Mouse (Mus musculus) left cerebral cortex, postnatal 10 days (tissue): ENCODE results near the gene Hist1h2ai. TPM values are rescaled to one million over a fixed set of nuclear protein-coding genes. Genes with fewer than 3 reads are reported as not detected.
"Not testable (repeated sequence)": the region's sequence is repeated elsewhere in the genome, so short reads cannot be mapped to it uniquely, and the experiment has no call there.

Experiments
- DNase-seq, 2 experiments: peaks; one replicate each; pipeline ENCODE4 v3.0.0; 2021 to 2022; ENCODE audit warnings: low spot score in 2 of 2, mixed read lengths in 1 of 2; ENCODE audit errors: extremely low spot score in 1 of 2
- intact Hi-C: fragments of 180-260 bp; cut with DNase I; formaldehyde crosslinking; loops from one replicate; pipeline ENCODE4 v1.15.1; 2025
- total RNA-seq, 2 experiments: library from RNA; stranded (reverse); gene quantifications; 2 replicates each; pipeline ENCODE4 v1.2.3; 2021

Hist1h2ai gene
- total RNA-seq, 2 experiments from 2014 or later = 68.4 to 76.2 TPM

- no peak for DNase-seq
- intact Hi-C loops = no loop called here
Observed at GRCm38 (mm10) chr13:21722373-21722925, 6.2 kb downstream of the Hist1h2ai start.

- no peak for DNase-seq
- intact Hi-C loops = no loop called here
Observed at GRCm38 (mm10) chr13:21722993-21723836, 7.0 kb downstream of the Hist1h2ai start.

DNA sequence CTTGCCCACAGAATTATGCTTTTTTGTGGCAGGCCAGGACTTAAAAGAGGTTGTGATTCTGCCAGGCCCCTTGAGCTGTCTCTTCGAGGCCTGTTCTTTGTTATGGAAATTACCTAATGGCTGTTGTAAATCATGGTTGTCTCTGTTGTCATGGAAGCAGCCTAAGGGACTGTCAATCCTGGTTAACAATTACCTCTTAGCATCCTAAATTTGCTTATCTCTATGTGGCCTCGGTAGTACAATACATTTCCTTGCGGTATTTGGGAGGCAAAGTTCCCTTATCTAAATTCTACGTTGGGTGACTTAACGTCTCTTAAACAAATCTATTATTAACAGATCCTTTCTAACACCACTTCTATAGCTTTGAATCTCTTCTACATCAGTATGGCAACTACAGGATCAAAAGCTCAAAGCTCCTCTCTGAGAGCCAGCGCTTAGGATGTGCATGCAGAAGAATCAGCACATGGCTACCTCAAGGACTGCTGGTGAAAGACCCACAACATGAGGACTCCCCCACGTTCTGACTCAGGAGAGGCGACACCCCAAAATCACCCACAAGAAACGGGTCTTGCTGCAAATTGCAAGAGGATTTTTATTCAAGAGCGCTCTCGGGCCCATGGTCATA, 11.8 kb downstream of the Hist1h2ai start:
- no peak for DNase-seq
- intact Hi-C loops = no loop called here

GRCm38 (mm10) chr13:21729544-21729943, 13.3 kb downstream of the Hist1h2ai start:
- intact Hi-C loops = no loop called here
- DNase-seq = no peak

GRCm38 (mm10) chr13:21733466-21733865, 17.2 kb downstream of the Hist1h2ai start:
- no peak for DNase-seq
- intact Hi-C loops = no loop called here

DNA sequence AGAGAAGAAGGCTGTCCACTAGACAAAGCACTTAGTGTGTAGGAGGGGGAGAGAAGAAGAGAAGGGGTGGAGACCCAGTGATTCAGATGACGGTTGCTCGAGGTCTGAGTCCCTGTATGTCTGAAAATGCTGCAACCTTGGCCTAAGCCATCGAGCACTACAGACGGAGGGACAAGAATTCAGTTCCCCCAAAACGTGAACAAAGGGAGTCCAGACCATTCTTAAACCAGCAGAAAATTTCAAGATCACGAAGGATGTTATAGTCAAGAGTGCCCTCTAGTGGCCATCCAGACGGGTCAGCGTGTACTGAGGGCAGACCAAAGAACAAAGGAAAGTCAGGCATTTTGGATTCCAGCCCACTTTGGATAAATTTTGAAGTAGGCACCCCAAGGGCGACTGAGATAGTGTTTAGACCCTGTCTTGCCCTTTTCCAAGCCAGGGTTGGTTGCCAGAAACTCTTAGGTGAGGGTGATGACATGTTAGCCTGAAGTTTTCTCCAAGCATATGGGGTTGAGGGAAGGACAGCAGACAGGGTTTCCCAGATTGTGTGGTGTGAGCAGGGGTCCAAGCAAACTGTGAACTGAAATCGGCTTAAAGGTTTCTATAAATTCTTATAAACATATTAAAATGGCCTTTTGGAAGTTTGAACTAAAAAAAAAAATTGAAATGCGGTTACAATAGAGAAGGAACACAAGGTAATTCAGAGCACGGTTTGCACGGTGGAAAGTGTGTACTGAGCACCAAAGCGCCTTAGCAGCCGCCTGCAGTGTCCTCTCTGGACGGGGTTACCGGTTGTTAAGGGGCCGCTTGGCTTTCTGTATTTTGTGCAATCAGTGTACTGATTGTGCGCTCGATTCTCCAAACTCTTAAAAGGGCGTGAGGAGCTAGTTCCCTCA, 18.0 kb downstream of the Hist1h2ai start:
- DNase-seq = peak; percentile 77 to 79
- intact Hi-C loops = loop anchor here (2.0 kb wide), 1 partner anchor 19 kb away; no protein-coding TSS in a partner anchor

GRCm38 (mm10) chr13:21734906-21735767, 18.9 kb downstream of the Hist1h2ai start, which contains the start of gene Hist1h4j:
TSS of gene Hist1h4j (plus strand) at chr13:21735064.
- intact Hi-C loops = loop anchor here (2.0 kb wide), 1 partner anchor 20 kb away; no protein-coding TSS in a partner anchor
- peak; percentile 77 to 86 for DNase-seq

GRCm38 (mm10) chr13:21745006-21745405, 28.8 kb downstream of the Hist1h2ai start:
- DNase-seq = no peak
- intact Hi-C loops = no loop called here

- no peak for DNase-seq
- intact Hi-C loops = no loop called here
Observed at GRCm38 (mm10) chr13:21749387-21750158, 33.4 kb downstream of the Hist1h2ai start.

DNA sequence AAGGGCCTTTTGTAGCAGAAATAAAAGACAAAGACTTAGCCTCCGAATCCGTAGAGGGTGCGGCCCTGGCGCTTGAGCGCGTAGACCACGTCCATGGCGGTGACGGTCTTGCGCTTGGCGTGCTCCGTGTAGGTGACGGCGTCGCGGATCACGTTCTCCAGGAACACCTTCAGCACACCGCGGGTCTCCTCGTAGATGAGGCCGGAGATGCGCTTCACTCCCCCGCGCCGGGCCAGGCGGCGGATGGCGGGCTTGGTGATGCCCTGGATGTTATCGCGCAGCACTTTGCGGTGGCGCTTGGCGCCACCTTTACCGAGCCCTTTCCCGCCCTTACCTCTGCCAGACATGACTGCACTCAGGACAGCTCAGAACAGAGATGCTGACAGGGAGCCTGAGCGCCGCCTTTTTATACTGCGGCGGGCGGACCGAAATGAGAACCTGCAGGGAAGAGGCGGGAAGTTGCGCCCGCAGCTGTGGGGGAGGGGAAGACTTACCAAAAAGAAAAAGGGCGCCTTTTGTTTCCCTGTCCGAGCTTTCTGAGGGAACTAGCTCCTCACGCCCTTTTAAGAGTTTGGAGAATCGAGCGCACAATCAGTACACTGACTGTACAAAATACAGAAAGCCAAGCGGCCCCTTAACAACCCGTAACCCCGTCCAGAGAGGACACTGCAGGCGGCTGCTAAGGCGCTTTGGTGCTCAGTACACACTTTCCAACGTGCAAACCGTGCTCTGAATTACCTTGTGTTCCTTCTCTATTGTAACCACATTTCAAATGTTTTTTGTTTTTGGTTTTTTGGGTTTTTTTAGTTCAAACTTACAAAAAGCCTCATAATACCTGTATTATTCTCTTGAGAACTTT, 34.2 kb downstream of the Hist1h2ai start, which contains the start of gene Hist1h4k:
Gene Hist1h4k, minus strand, starts transcription at position 347 of the 859 bp plus-strand sequence.
- peak; percentile 92 to 94 for DNase-seq
- intact Hi-C loops = not testable (repeated sequence)

- intact Hi-C loops = no loop called here
- no peak for DNase-seq
Observed at GRCm38 (mm10) chr13:21751417-21751816, 35.2 kb downstream of the Hist1h2ai start.

GRCm38 (mm10) chr13:21751827-21752226, 35.6 kb downstream of the Hist1h2ai start:
- intact Hi-C loops = no loop called here

DNA sequence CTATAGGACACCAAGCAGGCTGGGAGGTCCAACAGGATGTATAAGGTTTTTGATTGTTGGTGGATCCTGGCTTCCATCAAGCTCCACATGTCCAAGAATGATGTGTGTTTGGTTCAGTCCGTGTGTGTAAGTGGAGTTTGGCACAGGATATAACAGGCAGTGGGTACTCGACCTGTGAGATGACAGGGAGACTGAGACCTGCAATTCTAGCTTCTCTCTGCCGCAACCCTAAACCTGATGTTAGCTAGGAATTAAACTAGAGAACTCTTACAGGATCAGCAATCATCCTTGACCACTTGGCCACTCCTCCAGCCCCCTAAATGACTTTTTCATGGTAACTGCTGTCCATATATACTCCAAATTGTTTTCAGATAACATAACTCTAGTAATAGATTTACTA, 36.1 kb downstream of the Hist1h2ai start:
- intact Hi-C loops = no loop called here
- no peak for DNase-seq

More at GRCm38 (mm10) chr13:21751827-21752226, 35.6 kb downstream of the Hist1h2ai start:
- DNase-seq = no peak

GRCm38 (mm10) chr13:21753051-21753523, 36.9 kb downstream of the Hist1h2ai start:
- intact Hi-C loops = no loop called here
- DNase-seq = no peak

DNA sequence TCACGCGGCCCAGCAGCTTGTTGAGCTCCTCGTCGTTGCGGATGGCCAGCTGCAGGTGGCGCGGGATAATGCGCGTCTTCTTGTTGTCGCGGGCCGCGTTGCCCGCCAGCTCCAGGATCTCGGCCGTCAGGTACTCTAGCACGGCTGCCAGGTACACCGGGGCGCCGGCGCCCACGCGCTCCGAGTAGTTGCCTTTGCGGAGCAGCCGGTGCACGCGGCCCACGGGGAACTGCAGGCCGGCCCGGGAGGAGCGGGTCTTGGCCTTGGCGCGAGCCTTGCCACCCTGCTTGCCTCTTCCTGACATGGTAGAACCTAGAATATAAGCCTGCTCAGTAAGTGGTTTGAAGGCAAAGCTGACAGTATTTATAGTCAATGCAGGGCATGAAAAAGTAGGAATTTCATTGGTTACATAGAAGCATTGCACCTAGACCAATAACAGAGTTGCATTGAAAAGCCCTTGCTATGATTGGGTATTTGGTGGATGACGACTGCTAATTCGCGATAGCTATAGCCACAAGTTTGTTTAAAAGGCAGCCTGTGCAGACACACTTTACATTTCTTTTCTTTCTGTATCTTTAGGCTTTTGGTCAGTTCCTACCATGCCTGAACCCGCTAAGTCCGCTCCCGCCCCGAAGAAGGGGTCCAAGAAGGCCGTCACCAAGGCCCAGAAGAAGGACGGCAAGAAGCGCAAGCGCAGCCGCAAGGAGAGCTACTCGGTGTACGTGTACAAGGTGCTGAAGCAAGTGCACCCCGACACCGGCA, 37.5 kb downstream of the Hist1h2ai start, which contains the start of the genes Hist1h2ak and Hist1h2bn:
Gene Hist1h2ak, minus strand, starts transcription at position 304 of the 762 bp plus-strand sequence.
Gene Hist1h2bn, plus strand, starts transcription at position 600 of the 762 bp plus-strand sequence.
- DNase-seq = peak; percentile 48 to 87
- intact Hi-C loops = not testable (repeated sequence)
